Mouse (Mus musculus) lung, embryonic 15.5 days (tissue): ENCODE measurements at regions not wholly inside any gene's neighbourhood (a gene's known extent, or its start where the extent isn't known, plus 50 kb on each side); places are given as distances from the start of the nearest gene placed in this dataset.

Source experiments
- ATAC-seq: fragments of 200-750 bp; cut with Nextera tagmentation; 2 replicates; pipeline ENCODE4 v1.8.0; 2017; ENCODE audit warnings: moderate number of reproducible peaks, borderline replicate concordance; ENCODE audit not compliant: low FRiP score, low TSS enrichment; ENCODE audit errors: extremely low read depth
- H3K27ac ChIP-seq: fragments of 300-500 bp; sonication (generic); 2 replicates; pipeline ENCODE4 v1.5.1; 2015; ENCODE audit warnings: moderate library complexity, mild to moderate bottlenecking, inconsistent platforms
- H3K27me3 ChIP-seq: fragments of 300-500 bp; sonication (generic); 2 replicates; pipeline ENCODE4 v1.6.1; 2015; ENCODE audit warnings: inconsistent platforms
- H3K36me3 ChIP-seq: fragments of 300-500 bp; sonication (generic); 2 replicates; pipeline ENCODE4 v1.6.1; 2015; ENCODE audit warnings: inconsistent platforms
- H3K4me1 ChIP-seq: fragments of 300-500 bp; sonication (generic); 2 replicates; pipeline ENCODE4 v1.6.1; 2015; ENCODE audit warnings: inconsistent platforms
- H3K4me2 ChIP-seq: fragments of 300-500 bp; sonication (generic); 2 replicates; pipeline ENCODE4 v1.6.1; 2015; ENCODE audit warnings: inconsistent platforms, mild to moderate bottlenecking, moderate library complexity
- H3K4me3 ChIP-seq: fragments of 300-500 bp; sonication (generic); 2 replicates; pipeline ENCODE4 v1.5.1; 2015; ENCODE audit warnings: mild to moderate bottlenecking, inconsistent platforms
- H3K9ac ChIP-seq: fragments of 300-500 bp; sonication (generic); 2 replicates; pipeline ENCODE4 v1.6.1; 2015; ENCODE audit warnings: inconsistent platforms
- H3K9me3 ChIP-seq: fragments of 300-500 bp; sonication (generic); 2 replicates; pipeline ENCODE4 v1.6.1; 2016; ENCODE audit warnings: inconsistent platforms
- whole genome bisulfite sequencing: fragments of 180-500 bp; shearing (Covaris S2); methylation state at CpG from one replicate; pipeline ENCODE4 v1.1.7; 2015; 5-methylcytosine and 5-hydroxymethylcytosine counted together

GRCm38 (mm10) chr6:127263903-127264680 is 112.1 kb upstream of the Ccnd2 start:
- Histone ChIP-seq H3K27ac (no peak overlapping the region), H3K27me3 (no peaks in the 10 kb centered on the region; the same call in 1 of the 2 replicates), H3K9me3 (no peaks in the 10 kb centered on the region), H3K4me2 (no peak overlapping the region), H3K4me3 (no peak overlapping the region), H3K9ac (no peak overlapping the region), H3K36me3 (no peaks in the 10 kb centered on the region), H3K4me1 (peaks cover 23% of the 10 kb centered on the region)
- ATAC-seq: no peak
- 61% methylated on average over 5 of the region's 5 CpGs for WGBS

GRCm38 (mm10) chr6:127265063-127265775 is 113.2 kb upstream of the Ccnd2 start:
- H3K9me3 ChIP-seq: no peaks in the 10 kb centered on the region
- H3K27me3 ChIP-seq: no peaks in the 10 kb centered on the region; the same call in 1 of the 2 replicates
- H3K9ac ChIP-seq: no peak overlapping the region
- peaks cover 23% of the 10 kb centered on the region for H3K4me1 ChIP-seq
- H3K4me2 ChIP-seq: peak overlapping the region; percentile 46; the same call in 1 of the 2 replicates
- peak overlapping the region; percentile 87 for H3K27ac ChIP-seq
- no peaks in the 10 kb centered on the region for H3K36me3 ChIP-seq
- no peak for ATAC-seq
- 63% methylated on average over 9 of the region's 9 CpGs for WGBS
- no peak overlapping the region for H3K4me3 ChIP-seq

- Histone ChIP-seq H3K27ac (peak overlapping the region; percentile 87), H3K4me2 (peak overlapping the region; percentile 46), H3K4me3 (peak overlapping the region; percentile 15), H3K27me3 (no peaks in the 10 kb centered on the region; the same call in 1 of the 2 replicates), H3K9me3 (no peaks in the 10 kb centered on the region), H3K9ac (no peak overlapping the region), H3K4me1 (peaks cover 23% of the 10 kb centered on the region), H3K36me3 (no peaks in the 10 kb centered on the region)
- 6% methylated on average over 21 of the region's 21 CpGs for WGBS
- ATAC-seq: peak; percentile 88
Observed at GRCm38 (mm10) chr6:127265901-127266812, 114.2 kb upstream of the Ccnd2 start.

GRCm38 (mm10) chr6:127266813-127267165 is 114.8 kb upstream of the Ccnd2 start:
- ATAC-seq: peak; percentile 17; the same call in 1 of the 2 replicates
- 26% methylated on average over 10 of the region's 10 CpGs for WGBS
- no peak overlapping the region for H3K9ac ChIP-seq
- no peaks in the 10 kb centered on the region; the same call in 1 of the 2 replicates for H3K27me3 ChIP-seq
- H3K4me2 ChIP-seq: peak overlapping the region; percentile 46
- no peaks in the 10 kb centered on the region for H3K9me3 ChIP-seq
- H3K4me3 ChIP-seq: no peak overlapping the region
- H3K4me1 ChIP-seq: peaks cover 23% of the 10 kb centered on the region
- peak overlapping the region; percentile 87 for H3K27ac ChIP-seq
- H3K36me3 ChIP-seq: no peaks in the 10 kb centered on the region

GRCm38 (mm10) chr6:127269021-127269420 is 117.0 kb upstream of the Ccnd2 start:
- Histone ChIP-seq H3K4me3 (no peak overlapping the region), H3K4me1 (peaks cover 28% of the 10 kb centered on the region), H3K27me3 (no peaks in the 10 kb centered on the region; the same call in 1 of the 2 replicates), H3K9ac (no peak overlapping the region), H3K27ac (no peak overlapping the region), H3K4me2 (no peak overlapping the region), H3K9me3 (no peaks in the 10 kb centered on the region), H3K36me3 (no peaks in the 10 kb centered on the region)
- no peak for ATAC-seq
- WGBS: 62% methylated on average over 4 of the region's 4 CpGs

- Histone ChIP-seq H3K9ac (no peak overlapping the region), H3K9me3 (no peaks in the 10 kb centered on the region), H3K4me1 (peaks cover 23% of the 10 kb centered on the region), H3K27me3 (no peaks in the 10 kb centered on the region; the same call in 1 of the 2 replicates), H3K36me3 (no peaks in the 10 kb centered on the region), H3K4me3 (no peak overlapping the region), H3K27ac (no peak overlapping the region), H3K4me2 (no peak overlapping the region)
- 66% methylated on average over 7 of the region's 7 CpGs for WGBS
- no peak for ATAC-seq
Observed at GRCm38 (mm10) chr6:127269525-127270044, 117.6 kb upstream of the Ccnd2 start.

- no peaks in the 10 kb centered on the region for H3K9me3 ChIP-seq
- no peak for ATAC-seq
- peaks cover 15% of the 10 kb centered on the region for H3K4me1 ChIP-seq
- no peak overlapping the region for H3K4me2 ChIP-seq
- H3K27ac ChIP-seq: no peak overlapping the region
- H3K27me3 ChIP-seq: no peaks in the 10 kb centered on the region; the same call in 1 of the 2 replicates
- H3K36me3 ChIP-seq: no peaks in the 10 kb centered on the region
- 87% methylated on average over 9 of the region's 9 CpGs for WGBS
- no peak overlapping the region for H3K9ac ChIP-seq
- H3K4me3 ChIP-seq: no peak overlapping the region
Observed at GRCm38 (mm10) chr6:127270774-127271173, 118.8 kb upstream of the Ccnd2 start.

GRCm38 (mm10) chr6:127271418-127271817 is 119.4 kb upstream of the Ccnd2 start:
- Histone ChIP-seq H3K27me3 (no peaks in the 10 kb centered on the region; the same call in 1 of the 2 replicates), H3K4me3 (no peak overlapping the region), H3K9ac (no peak overlapping the region), H3K4me2 (no peak overlapping the region), H3K27ac (no peak overlapping the region), H3K4me1 (peaks cover 13% of the 10 kb centered on the region), H3K9me3 (no peaks in the 10 kb centered on the region), H3K36me3 (no peaks in the 10 kb centered on the region)
- WGBS: 89% methylated on average over 3 of the region's 3 CpGs
- no peak for ATAC-seq

GRCm38 (mm10) chr6:127272630-127273029 is 120.6 kb upstream of the Ccnd2 start:
- no peak overlapping the region for H3K4me2 ChIP-seq
- H3K4me3 ChIP-seq: no peak overlapping the region
- no peaks in the 10 kb centered on the region for H3K9me3 ChIP-seq
- no peaks in the 10 kb centered on the region for H3K36me3 ChIP-seq
- no peaks in the 10 kb centered on the region; the same call in 1 of the 2 replicates for H3K27me3 ChIP-seq
- H3K27ac ChIP-seq: no peak overlapping the region
- H3K4me1 ChIP-seq: 0 out of 2 replicates have a peak, but pooled peaks cover 5% of the 10 kb centered on the region
- peak; percentile 62; the same call in 1 of the 2 replicates for ATAC-seq
- 41% methylated on average over 7 of the region's 7 CpGs for WGBS
- H3K9ac ChIP-seq: no peak overlapping the region

- H3K36me3 ChIP-seq: no peaks in the 10 kb centered on the region
- H3K4me2 ChIP-seq: no peak overlapping the region
- H3K27ac ChIP-seq: no peak overlapping the region
- 0 out of 2 replicates have a peak, but pooled peaks cover 5% of the 10 kb centered on the region for H3K4me1 ChIP-seq
- no peak overlapping the region for H3K4me3 ChIP-seq
- no peak for ATAC-seq
- no peak overlapping the region for H3K9ac ChIP-seq
- WGBS: 62% methylated on average over 9 of the region's 9 CpGs
- H3K9me3 ChIP-seq: no peaks in the 10 kb centered on the region
- H3K27me3 ChIP-seq: no peaks in the 10 kb centered on the region
Observed at GRCm38 (mm10) chr6:127274732-127275429, 122.9 kb upstream of the Ccnd2 start.

- no peaks in the 10 kb centered on the region for H3K36me3 ChIP-seq
- ATAC-seq: no peak
- no peak overlapping the region for H3K9ac ChIP-seq
- WGBS: 92% methylated on average over 2 of the region's 2 CpGs
- 0 out of 2 replicates have a peak, but pooled peaks cover 5% of the 10 kb centered on the region for H3K4me1 ChIP-seq
- no peak overlapping the region for H3K27ac ChIP-seq
- no peak overlapping the region for H3K4me3 ChIP-seq
- H3K4me2 ChIP-seq: no peak overlapping the region
- no peaks in the 10 kb centered on the region for H3K9me3 ChIP-seq
- H3K27me3 ChIP-seq: no peaks in the 10 kb centered on the region
Observed at GRCm38 (mm10) chr6:127275430-127275784, 123.4 kb upstream of the Ccnd2 start.
